Mouse (Mus musculus): Measurements from ENCODE around the gene Rab11fip2. TPM values are rescaled to one million over a fixed set of nuclear protein-coding genes. Genes with fewer than 3 reads are reported as not detected.

Gene Rab11fip2
- polyA plus RNA-seq, 1 experiment = 21.7 TPM

DNA sequence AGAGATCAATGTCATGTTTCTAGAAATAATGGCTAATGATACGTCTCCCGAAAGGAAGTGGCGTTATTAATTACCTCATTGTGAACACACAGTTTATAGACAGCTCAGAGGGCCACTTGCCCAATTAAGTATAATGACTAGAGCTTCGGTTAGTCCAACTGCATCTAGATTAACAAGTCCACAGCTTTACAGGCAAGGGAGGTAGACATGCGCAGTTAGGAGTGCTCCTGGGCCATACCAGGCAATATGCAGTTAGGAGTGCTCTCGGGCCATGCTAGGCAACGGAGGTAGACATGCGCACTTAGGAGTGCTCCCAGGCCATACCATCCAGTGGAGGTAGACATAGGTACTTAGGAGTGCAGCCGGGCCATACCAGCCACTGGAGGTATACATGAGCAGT, 76.8 kb downstream of the Rab11fip2 start:
- Histone ChIP-seq H3K4me3 (ENCODE audit: insufficient read depth, low read length) (no peak overlapping the region), H3K4me1 (ENCODE audit: control insufficient read depth, insufficient read depth, low read length) (peaks cover 14% of the 10 kb centered on the region), H3K27ac (ENCODE audit: insufficient read depth, low read length) (no peak overlapping the region)
- no peak for TF ChIP-seq CTCF (IDR thresholded peaks at IDR 0.05; ENCODE audit: borderline replicate concordance, insufficient read depth, low read length)
- TF ChIP-seq POLR2A (IDR thresholded peaks at IDR 0.05; ENCODE audit: low read depth, low read length) = no peak

DNA sequence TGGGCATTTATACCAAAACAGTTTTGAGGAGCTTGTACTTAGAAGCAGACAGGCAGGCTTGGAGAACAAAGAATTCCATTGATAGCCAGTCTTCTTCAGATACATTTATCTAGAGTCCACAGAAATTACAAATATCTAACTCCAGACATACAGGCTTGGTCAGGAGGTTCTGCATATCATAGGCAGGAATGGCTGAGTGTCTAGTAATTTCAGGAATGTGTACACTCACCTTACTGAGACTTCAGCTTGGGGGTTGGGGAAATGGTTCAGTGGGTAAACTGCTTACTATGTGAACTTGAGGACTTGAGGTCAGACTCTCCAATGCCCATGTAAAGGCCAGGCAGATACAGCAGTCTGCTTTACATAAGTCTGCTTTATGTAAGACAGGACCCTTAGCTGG, 81.0 kb downstream of the Rab11fip2 start:
- Histone ChIP-seq H3K4me1 (ENCODE audit: control insufficient read depth, insufficient read depth, low read length) (peaks cover 21% of the 10 kb centered on the region), H3K27ac (ENCODE audit: insufficient read depth, low read length) (peak overlapping the region; percentile 91), H3K4me3 (ENCODE audit: insufficient read depth, low read length) (no peak overlapping the region)
- TF ChIP-seq CTCF (IDR thresholded peaks at IDR 0.05; ENCODE audit: borderline replicate concordance, insufficient read depth, low read length) (no peak), POLR2A (IDR thresholded peaks at IDR 0.05; ENCODE audit: low read depth, low read length) (no peak)

DNA sequence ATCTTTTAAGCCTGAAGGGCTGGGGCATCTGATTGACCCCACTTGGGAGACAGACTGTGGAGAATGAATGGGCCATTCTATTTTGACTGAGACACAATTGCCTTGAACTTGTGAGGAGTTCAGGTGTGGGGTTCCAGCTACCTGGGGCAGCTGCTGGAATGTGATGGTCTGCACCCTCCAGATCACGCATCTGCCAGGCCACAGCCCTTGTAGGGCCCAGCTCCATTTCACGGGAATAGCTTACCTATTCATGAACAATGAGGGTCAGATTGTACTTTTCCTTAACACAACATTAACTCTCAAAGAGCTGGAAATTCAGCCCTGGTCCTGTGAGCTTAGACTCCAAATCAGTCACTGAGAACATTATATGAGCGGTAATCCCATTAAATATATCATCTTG, 82.7 kb downstream of the Rab11fip2 start:
- TF ChIP-seq POLR2A (IDR thresholded peaks at IDR 0.05; ENCODE audit: low read depth, low read length) = no peak
- TF ChIP-seq CTCF (IDR thresholded peaks at IDR 0.05; ENCODE audit: borderline replicate concordance, insufficient read depth, low read length) = no peak
- H3K27ac ChIP-seq (ENCODE audit: insufficient read depth, low read length) = no peak overlapping the region
- peaks cover 19% of the 10 kb centered on the region for H3K4me1 ChIP-seq (ENCODE audit: control insufficient read depth, insufficient read depth, low read length)
- H3K4me3 ChIP-seq (ENCODE audit: insufficient read depth, low read length) = no peak overlapping the region

DNA sequence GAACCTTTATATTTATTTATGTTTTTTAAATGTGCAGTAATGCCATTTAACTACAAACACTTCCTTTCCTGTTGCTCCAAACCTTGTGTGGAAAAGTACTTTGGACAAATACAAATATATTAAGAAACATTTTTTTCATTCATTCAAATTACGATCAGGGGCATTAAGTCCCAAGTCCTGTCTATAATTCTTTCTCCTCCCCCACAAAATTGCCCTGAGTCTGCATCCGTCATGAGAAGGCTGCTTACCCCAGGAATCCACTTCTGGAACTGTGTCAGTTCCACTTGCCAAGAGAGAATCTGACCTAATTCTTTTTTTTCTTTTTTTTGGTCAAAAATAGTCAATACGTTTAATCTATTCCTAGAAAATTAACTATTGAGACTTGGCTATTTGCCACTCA, 90.4 kb downstream of the Rab11fip2 start:
- TF ChIP-seq POLR2A (IDR thresholded peaks at IDR 0.05; ENCODE audit: low read depth, low read length) (no peak), CTCF (IDR thresholded peaks at IDR 0.05; ENCODE audit: borderline replicate concordance, insufficient read depth, low read length) (no peak)
- H3K4me3 ChIP-seq (ENCODE audit: insufficient read depth, low read length) = no peak overlapping the region
- no peak overlapping the region; the same call in 1 of the 2 replicates for H3K27ac ChIP-seq (ENCODE audit: insufficient read depth, low read length)

More for the DNA sequence above, 90.4 kb downstream of the Rab11fip2 start:
- H3K4me1 ChIP-seq (ENCODE audit: control insufficient read depth, insufficient read depth, low read length) = peaks cover 12% of the 10 kb centered on the region

All from embryonic fibroblast, embryonic 13.5 days (primary cell).